Mouse (Mus musculus) left cerebral cortex, postnatal 14 days (tissue): ENCODE measurements around the gene Fam186a. TPM values are rescaled to one million over a fixed set of nuclear protein-coding genes. Genes with fewer than 3 reads are reported as not detected.
"Not testable (repeated sequence)": the region's sequence is repeated elsewhere in the genome, so short reads cannot be mapped to it uniquely, and the experiment has no call there.

Experiments used
- DNase-seq, 2 experiments: peaks; one replicate each; pipeline ENCODE4 v3.0.0; 2021 to 2022; ENCODE audit warnings: low spot score in 2 of 2, mixed read lengths in 1 of 2
- intact Hi-C: fragments of 180-260 bp; cut with DNase I; formaldehyde crosslinking; loops from one replicate; pipeline ENCODE4 v1.15.1; 2025
- long read RNA-seq, 2 experiments: library from polyadenylated mRNA; stranded (forward); transcript quantifications; one replicate each; pipeline ENCODE4 v2.0.0; 2021
- total RNA-seq, 2 experiments: library from RNA; stranded (reverse); gene quantifications; 2 replicates each; pipeline ENCODE4 v1.2.3; 2021

The Fam186a gene
- not detected for total RNA-seq
- long read RNA-seq, experiment 1 = 0 reads
- long read RNA-seq, experiment 2 = 0 reads

DNA sequence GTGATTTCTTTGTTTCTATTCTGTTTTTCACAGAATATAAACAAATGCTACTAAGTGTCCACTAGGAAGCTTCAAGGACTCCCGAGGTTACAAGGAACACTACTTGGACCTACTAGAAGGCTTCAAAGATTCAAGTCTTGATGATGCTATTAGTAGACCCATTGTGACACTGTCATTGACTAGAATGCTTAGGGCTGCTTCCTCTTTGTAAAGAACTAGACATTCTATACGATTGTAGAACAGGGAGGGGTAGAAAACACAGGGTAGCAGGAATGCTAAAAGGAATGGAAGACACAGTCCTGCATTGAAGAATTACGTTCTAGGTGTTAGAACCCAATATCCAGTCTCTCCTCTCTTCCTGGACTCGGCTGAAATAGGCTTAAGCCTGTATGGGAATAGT, at the start of gene Fam186a:
TSS of gene Fam186a (minus strand) at position 101 of the 400 bp plus-strand sequence.
- intact Hi-C loops = no loop called here
- DNase-seq = no peak

DNA sequence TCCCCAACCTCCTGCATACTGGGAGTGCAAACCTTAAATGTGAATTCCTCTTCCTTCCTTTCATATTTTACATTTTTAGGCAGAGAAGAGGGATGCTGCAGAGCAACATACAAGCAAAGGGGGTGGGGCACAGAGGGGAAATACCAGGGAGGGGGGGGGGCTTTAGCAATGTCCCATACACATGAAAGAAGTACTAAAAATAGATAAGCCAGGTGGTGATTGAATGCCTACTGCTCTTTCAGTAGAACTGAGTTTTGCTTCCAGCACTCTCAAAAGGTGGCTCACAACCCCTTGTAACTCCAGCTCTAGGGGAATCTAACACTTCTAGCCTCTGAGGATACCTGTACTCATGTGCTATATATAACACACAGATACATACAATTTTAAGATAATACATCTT, 39.3 kb upstream of the Fam186a start:
- intact Hi-C loops = no loop called here
- no peak for DNase-seq

DNA sequence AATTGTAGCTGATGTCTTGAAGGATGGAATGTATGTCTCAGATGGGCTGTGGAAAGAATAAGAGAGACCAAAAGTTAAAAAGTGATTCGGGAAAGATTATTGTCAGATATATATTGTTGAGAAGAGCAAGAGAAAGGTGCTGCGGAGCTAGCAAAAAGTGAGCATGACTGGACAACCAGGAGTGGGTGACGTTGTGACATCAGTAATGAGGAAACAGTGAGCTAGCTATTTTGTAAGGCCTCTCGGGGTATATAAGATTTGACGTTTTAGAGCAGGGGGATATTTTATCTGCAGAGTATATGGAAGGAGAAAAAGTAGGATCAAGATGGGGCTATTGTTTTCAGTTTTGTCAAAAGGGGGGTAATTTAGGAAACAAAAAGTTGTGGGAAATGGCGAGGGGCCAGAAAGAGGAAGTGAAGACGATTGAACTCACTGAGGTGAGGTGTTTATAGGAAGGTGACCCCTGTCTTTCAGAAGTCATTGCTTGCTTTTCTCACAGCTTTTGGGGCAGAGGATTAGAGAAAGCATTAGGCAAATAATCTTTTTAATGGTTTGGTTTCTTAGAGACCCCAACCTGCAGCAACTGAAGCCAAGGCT, 37.9 kb upstream of the Fam186a start:
- intact Hi-C loops = no loop called here

DNA sequence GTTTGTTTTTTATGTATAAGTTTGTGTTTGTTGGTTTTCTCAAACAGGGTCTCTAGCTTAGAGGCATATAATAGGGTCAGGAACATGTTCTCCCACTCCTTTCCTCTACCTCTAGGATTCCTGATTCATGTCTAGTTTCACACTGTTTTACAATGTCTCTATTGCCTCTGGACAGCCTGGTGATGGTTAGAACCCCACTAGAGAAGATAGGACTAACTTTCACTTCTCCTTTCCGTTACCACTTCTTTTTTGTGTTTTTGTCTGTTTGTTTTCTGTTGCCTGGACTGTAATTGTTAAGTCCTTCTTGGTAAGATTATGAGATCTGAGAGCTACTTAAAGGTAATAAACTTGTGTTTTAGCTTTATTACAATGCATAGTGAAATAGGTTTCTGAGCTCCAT, 32.5 kb upstream of the Fam186a start:
- intact Hi-C loops = no loop called here
- no peak for DNase-seq

More for the DNA sequence above, 37.9 kb upstream of the Fam186a start:
- DNase-seq = no peak

DNA sequence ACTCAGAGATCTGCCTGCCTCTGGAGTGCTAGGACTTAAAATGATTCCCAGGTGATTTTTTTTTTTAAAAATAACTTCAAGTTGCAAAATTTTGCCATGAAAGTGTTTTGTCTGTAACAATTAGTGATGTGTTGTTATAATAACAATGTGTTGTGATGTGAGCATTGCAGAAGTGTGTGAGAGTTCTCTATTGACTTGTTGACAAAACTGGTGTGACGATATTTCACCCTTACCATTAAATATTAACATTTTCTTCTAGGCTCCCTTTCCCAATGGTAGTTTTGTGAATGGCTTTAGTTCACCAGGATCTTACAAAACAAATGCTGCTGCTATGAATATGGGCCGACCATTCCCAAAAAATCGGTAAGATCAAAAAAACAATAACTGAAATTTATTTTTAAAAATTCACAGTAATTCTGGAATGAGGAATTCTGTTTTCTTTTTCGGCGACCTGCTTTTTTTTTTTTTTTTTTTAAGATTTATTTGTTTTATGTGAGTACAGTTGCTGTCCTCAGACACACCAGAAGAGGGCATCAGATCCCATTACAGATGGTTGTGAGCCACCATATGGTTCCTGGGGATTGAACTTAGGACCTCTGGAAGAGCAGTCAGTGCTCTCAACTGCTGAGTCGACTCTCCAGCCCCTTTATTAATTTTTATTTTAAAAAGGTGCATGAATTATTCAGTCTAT, 30.4 kb upstream of the Fam186a start:
- DNase-seq = no peak

GRCm38 (mm10) chr15:99993100-99993499, 26.2 kb upstream of the Fam186a start:
- no peak for DNase-seq
- intact Hi-C loops = no loop called here

More for the DNA sequence above, 30.4 kb upstream of the Fam186a start:
- intact Hi-C loops = no loop called here

- DNase-seq = no peak
- intact Hi-C loops = no loop called here
These were observed 12.9 kb upstream of the Fam186a start for GRCm38 (mm10) chr15:99979715-99980114.

- DNase-seq = no peak
- intact Hi-C loops = no loop called here
These were observed 12.4 kb upstream of the Fam186a start for GRCm38 (mm10) chr15:99979266-99979665.

- DNase-seq, intact Hi-C loops: not testable (repeated sequence)
These were observed 9.3 kb upstream of the Fam186a start for GRCm38 (mm10) chr15:99976121-99976520.

GRCm38 (mm10) chr15:99974476-99975220, 7.8 kb upstream of the Fam186a start:
- no peak for DNase-seq
- intact Hi-C loops = no loop called here

DNA sequence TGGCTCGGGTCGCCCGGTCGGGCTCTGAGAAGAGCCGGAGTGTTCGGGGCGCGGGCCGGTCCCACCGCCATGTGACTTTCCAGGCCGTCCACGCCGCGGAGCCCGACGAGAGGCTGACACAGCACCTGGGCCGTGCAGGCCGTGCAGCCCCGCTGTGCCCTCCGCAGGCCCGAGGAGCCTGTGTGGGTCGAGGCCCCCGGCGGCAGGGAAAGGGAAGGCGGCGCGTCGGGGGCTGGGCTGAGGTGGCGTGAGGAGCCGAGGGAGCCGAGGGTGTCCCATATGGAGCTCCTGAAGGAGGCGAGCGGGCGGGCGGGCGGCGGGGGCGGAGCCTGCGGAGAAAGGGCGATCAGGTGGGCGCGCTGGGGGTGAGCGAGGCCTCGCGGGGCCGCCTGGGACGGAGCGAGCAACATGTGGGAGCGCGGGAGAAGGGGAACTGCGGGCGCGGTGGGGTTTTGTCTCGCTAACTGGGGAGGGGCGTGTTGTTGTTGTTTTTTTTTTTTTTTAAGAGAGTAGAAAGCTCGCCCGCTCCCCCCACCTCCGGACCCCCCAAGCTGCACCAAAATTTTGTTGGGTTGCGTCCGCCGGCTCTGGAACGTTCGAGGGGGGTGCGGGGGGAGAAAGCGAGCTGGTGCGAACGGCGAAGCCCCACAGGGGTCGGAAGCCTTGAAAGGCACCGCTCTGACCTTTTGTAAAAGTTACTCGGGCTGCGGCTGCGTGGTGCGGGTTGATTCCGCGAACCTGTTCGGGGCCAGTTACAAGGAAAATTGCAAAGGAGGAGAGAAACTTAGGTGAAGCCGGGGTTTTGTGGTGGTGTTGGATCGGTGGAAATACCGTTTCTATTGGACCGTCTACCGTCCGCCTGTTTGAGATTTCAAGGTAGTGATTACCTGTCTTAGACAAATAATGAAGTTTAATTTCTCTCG, 6.4 kb upstream of the Fam186a start:
- intact Hi-C loops = no loop called here
- DNase-seq = peak in 1 of 2 experiments; percentile 10

- intact Hi-C loops = no loop called here
- peak; percentile 93 to 94 for DNase-seq
These were observed 5.6 kb upstream of the Fam186a start for GRCm38 (mm10) chr15:99972361-99972988.

GRCm38 (mm10) chr15:99970606-99971005, 3.7 kb upstream of the Fam186a start:
- intact Hi-C loops = no loop called here
- DNase-seq = peak in 1 of 2 experiments; percentile 23

- DNase-seq, intact Hi-C loops: not testable (repeated sequence)
These were observed 2.9 kb upstream of the Fam186a start, which contains the start of gene Larp4 for GRCm38 (mm10) chr15:99969765-99970164. Gene Larp4 (plus strand): TSS chr15:99970065.

- intact Hi-C loops = no loop called here
- no peak for DNase-seq
These were observed 1.6 kb downstream of the Fam186a start for GRCm38 (mm10) chr15:99965103-99965775.

DNA sequence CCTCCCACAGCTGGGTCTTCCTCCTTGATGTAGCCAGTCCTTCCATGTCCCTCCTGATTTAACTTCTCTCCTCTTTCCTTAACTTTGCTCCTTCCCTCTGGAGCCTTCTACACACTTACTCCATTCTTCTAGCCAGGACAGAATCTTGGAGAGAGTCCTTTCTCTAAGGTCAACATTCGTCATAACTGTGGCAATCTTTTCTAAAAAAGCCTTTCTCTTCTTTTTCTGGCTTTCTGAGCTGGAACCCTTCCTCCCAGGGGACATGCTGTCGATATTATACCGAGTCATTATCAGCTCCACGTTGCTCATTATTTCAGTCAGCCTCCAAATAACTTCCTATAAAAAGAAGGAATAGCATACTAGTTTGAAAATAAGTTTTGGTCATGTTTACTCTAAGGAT, 11.5 kb downstream of the Fam186a start:
- no peak for DNase-seq
- intact Hi-C loops = no loop called here

GRCm38 (mm10) chr15:99940970-99941630, 25.8 kb downstream of the Fam186a start:
- DNase-seq = no peak
- intact Hi-C loops = no loop called here

DNA sequence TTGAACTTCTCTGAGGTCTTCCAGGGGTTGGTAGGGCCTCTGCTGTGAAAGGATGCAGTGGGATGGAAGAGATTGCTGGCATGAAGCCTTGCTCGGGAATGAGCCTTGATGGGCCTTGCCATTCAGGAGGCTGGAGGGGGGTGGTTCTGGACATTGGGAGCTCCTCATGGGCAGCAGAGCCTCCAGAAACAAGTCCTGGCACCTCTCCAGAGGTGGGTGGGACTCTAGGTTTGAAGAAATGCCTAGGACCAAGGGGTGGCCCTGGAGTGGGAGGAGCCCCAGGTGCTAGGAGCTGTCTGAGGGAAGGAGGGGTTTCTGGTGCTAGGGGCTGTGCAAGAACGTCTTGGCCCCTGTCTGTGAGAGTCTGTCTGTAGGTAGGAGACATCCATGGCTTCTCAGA, 26.4 kb downstream of the Fam186a start:
- intact Hi-C loops = no loop called here

More for the DNA sequence above, 26.4 kb downstream of the Fam186a start:
- DNase-seq = no peak
